Mouse (Mus musculus) forebrain, embryonic 14.5 days (tissue): ENCODE results near the gene Usp11. TPM values are rescaled to one million over a fixed set of nuclear protein-coding genes. Genes with fewer than 3 reads are reported as not detected.
"Not testable (repeated sequence)": the region's sequence is repeated elsewhere in the genome, so short reads cannot be mapped to it uniquely, and the experiment has no call there.

Source experiments
- ATAC-seq: fragments of 200-750 bp; cut with Nextera tagmentation; 2 replicates; pipeline ENCODE4 v1.8.0; 2017; ENCODE audit warnings: mild to moderate bottlenecking, moderate library complexity
- DNase-seq: peaks from one replicate; pipeline ENCODE4 v3.0.0-alpha.2; 2015; ENCODE audit warnings: low spot score
- H3K27ac ChIP-seq: fragments of 300-500 bp; sonication (generic); 2 replicates; pipeline ENCODE4 v1.5.1; 2014; ENCODE audit warnings: low read depth, mild to moderate bottlenecking, control low read depth, low read length, moderate library complexity
- H3K27me3 ChIP-seq: fragments of 300-500 bp; sonication (generic); replicated peaks from 2 replicates; pipeline ENCODE4 v1.6.1; 2014; ENCODE audit warnings: low read length, control low read depth, mixed read lengths; ENCODE audit not compliant: control insufficient read depth, insufficient read depth
- H3K36me3 ChIP-seq: fragments of 300-500 bp; sonication (generic); 2 replicates; pipeline ENCODE4 v1.6.1; 2014; ENCODE audit warnings: low read length, control low read depth; ENCODE audit not compliant: control insufficient read depth, insufficient read depth
- H3K4me1 ChIP-seq: fragments of 300-500 bp; sonication (generic); 2 replicates; pipeline ENCODE4 v1.6.1; 2014; ENCODE audit warnings: antibody characterized with exemption, low read length, control low read depth; ENCODE audit not compliant: control insufficient read depth, insufficient read depth
- H3K4me2 ChIP-seq: fragments of 300-500 bp; sonication (generic); 2 replicates; pipeline ENCODE4 v1.6.1; 2014; ENCODE audit warnings: mild to moderate bottlenecking, control low read depth, low read length
- H3K4me3 ChIP-seq: fragments of 300-500 bp; sonication (generic); 2 replicates; pipeline ENCODE4 v1.5.1; 2014; ENCODE audit warnings: low read depth, low read length, control low read depth
- H3K9ac ChIP-seq: fragments of 300-500 bp; sonication (generic); 2 replicates; pipeline ENCODE4 v1.6.1; 2014; ENCODE audit warnings: mild to moderate bottlenecking, low read length, control low read depth, moderate library complexity
- H3K9me3 ChIP-seq: fragments of 300-500 bp; sonication (generic); replicated peaks from 2 replicates; pipeline ENCODE4 v1.6.1; 2016; ENCODE audit warnings: low read length, control low read depth, mixed read lengths; ENCODE audit not compliant: control insufficient read depth
- WGBS: fragments of 180-500 bp; shearing (Covaris S2); extraction: QIAGEN DNeasy Blood & Tissue Kit; methylation state at CpG from one replicate; pipeline ENCODE4 v1.1.7; 2014; 5-methylcytosine and 5-hydroxymethylcytosine counted together
- polyA plus RNA-seq: library from polyadenylated mRNA; unstranded; fragments of >200 nt; fragmentation: Nextera tagmentation; extraction: Ambion mirVana; gene quantifications from 2 replicates; pipeline ENCODE4 v1.2.1, GENCODE M21; 2014

Gene Usp11
- polyA plus RNA-seq, 1 experiment from 2014 or later = 67.8 TPM

DNA sequence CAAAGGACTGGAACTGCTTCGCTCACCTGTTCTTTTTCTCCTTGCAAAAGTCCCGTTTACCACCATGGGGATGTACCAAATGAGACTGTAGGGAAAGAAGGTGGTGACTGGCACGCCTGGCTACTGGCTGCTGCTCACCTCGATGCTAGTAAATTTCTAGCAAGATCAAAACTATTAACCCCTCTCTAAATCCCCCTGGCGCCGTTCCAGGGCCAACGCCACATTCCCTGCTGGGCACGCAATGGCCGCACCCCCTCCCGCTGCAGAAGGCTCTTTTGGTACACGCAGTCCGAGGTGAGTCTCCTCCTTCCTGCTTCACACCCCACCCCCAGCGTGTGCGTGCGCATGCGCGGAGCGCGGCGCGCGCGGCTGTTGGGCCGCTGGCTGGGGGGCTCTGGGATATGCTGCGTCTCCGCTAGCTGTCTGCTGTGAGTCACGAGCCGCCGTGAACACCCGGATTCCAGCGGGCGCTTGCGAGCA is 15.6 kb upstream of the Usp11 start:
- H3K4me1 ChIP-seq = 0 out of 2 replicates have a peak, but pooled peaks cover 6% of the 10 kb centered on the region
- DNase-seq = peak; percentile 86
- H3K9me3 ChIP-seq = no peaks in the 10 kb centered on the region
- H3K4me2 ChIP-seq = peak overlapping the region; percentile 63
- H3K27me3 ChIP-seq = no peaks in the 10 kb centered on the region
- H3K4me3 ChIP-seq = peak overlapping the region; percentile 62
- peak; percentile 95 for ATAC-seq
- H3K27ac ChIP-seq = peak overlapping the region; percentile 96
- peaks cover 8% of the 10 kb centered on the region for H3K36me3 ChIP-seq
- WGBS = 42% methylated on average over 33 of the region's 33 CpGs
- H3K9ac ChIP-seq = peak overlapping the region; percentile 80

DNA sequence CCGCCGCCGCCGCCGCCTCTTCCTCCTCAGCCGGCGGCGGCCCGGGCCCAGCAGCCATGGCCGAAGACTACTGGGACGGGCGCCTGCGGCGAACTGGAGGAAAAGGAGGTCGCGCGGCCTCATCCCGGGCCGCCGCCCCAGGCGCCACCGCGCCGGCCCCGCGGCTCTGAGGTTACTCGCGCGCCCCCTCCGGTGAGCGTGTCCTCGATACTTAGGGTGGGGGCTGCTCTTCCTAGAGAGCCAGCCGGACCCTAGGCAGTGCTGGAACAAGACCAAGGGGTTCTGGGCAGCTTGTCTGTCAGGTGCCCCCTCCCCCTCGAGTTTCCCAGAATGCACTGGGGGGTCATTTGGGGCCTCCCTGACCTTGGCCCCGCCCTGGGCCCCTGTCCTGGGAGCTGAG is 15.1 kb upstream of the Usp11 start:
- DNase-seq (peak; percentile 63), ATAC-seq (peak; percentile 40)
- Histone ChIP-seq H3K27me3 (no peaks in the 10 kb centered on the region), H3K9ac (peak overlapping the region; percentile 80), H3K4me2 (peak overlapping the region; percentile 63), H3K27ac (peak overlapping the region; percentile 96), H3K36me3 (peaks cover 9% of the 10 kb centered on the region), H3K4me1 (0 out of 2 replicates have a peak, but pooled peaks cover 6% of the 10 kb centered on the region), H3K4me3 (peak overlapping the region; percentile 62), H3K9me3 (no peaks in the 10 kb centered on the region)
- 32% methylated on average over 30 of the region's 35 CpGs for WGBS

DNA sequence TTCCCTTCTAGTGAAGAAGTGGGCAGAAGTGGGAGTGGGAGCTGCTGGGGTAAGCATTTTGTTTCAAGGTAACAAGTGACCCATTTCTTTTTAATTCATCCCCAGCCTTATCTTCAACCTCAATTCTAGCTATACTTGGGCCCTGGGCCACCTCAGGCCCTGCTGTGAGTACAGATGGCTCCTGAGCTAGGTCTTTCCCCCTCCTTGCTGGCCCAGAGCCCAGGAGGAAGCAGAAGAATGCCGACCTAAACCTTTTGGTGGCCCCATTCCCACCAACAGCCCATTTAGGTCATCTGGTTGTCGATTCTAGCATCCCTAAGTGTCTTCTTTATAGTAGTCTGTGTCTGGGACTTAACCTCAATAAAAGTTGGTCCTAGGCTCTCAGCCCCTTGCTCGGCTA is 12.1 kb upstream of the Usp11 start:
- H3K4me2 ChIP-seq = no peak overlapping the region
- H3K4me1 ChIP-seq = 0 out of 2 replicates have a peak, but pooled peaks cover 6% of the 10 kb centered on the region
- H3K9me3 ChIP-seq = no peaks in the 10 kb centered on the region
- peaks cover 33% of the 10 kb centered on the region for H3K36me3 ChIP-seq
- H3K9ac ChIP-seq = no peak overlapping the region
- no peaks in the 10 kb centered on the region for H3K27me3 ChIP-seq
- ATAC-seq (no peak), DNase-seq (no peak)
- no peak overlapping the region for H3K27ac ChIP-seq
- no peak overlapping the region for H3K4me3 ChIP-seq
- WGBS = 69% methylated on average over 3 of the region's 3 CpGs

DNA sequence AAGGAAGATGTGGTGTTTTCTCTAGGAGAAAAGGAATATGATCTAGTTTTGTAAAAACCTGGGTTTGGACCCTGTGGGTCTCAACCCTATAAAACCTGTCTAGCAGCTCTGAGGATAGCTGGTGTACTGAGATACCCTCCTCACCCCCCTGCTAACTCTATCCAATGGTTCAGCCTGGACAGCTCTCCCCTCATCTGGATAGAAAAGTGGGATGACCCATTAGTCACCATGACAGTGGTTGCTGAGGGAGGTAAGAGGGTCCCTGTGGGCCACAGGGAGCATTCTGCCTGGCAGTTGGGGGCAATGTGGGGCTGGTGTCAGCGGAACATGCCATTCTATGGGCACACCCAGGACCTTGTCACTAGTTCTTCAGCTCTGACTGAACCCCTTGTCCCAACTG is 11.1 kb upstream of the Usp11 start:
- H3K9me3 ChIP-seq = no peaks in the 10 kb centered on the region
- no peak overlapping the region for H3K9ac ChIP-seq
- no peaks in the 10 kb centered on the region for H3K27me3 ChIP-seq
- H3K36me3 ChIP-seq = peaks cover 40% of the 10 kb centered on the region
- WGBS = 78% methylated on average over 1 of the region's 1 CpGs
- H3K4me3 ChIP-seq = no peak overlapping the region
- H3K27ac ChIP-seq = no peak overlapping the region
- ATAC-seq (no peak), DNase-seq (no peak)
- no peak overlapping the region for H3K4me2 ChIP-seq
- H3K4me1 ChIP-seq = 0 out of 2 replicates have a peak, but pooled peaks cover 6% of the 10 kb centered on the region

DNA sequence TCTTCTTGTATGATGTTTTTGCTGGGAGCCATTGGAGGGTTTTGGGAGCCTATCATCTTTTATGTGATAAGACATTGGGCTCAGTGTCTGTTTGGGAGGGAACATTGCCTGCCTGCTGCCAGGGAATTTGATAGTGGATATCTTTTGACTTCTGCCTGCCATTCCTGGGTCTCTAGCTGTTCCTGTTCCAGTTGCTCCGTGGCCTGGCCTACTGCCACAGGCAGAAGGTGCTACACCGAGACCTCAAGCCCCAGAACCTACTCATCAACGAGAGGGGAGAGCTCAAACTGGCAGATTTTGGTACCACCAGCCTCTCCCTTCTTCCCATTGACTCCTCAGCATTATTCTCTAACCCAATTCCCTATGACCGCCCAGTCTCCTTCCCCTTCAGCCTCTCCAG is 7.9 kb upstream of the Usp11 start:
- ATAC-seq (no peak), DNase-seq (no peak)
- Histone ChIP-seq H3K27ac (no peak overlapping the region), H3K4me3 (no peak overlapping the region), H3K27me3 (no peaks in the 10 kb centered on the region), H3K4me2 (no peak overlapping the region), H3K9me3 (no peaks in the 10 kb centered on the region), H3K9ac (no peak overlapping the region), H3K36me3 (peaks cover 58% of the 10 kb centered on the region), H3K4me1 (no peaks in the 10 kb centered on the region)
- 82% methylated on average over 4 of the region's 4 CpGs for WGBS

DNA sequence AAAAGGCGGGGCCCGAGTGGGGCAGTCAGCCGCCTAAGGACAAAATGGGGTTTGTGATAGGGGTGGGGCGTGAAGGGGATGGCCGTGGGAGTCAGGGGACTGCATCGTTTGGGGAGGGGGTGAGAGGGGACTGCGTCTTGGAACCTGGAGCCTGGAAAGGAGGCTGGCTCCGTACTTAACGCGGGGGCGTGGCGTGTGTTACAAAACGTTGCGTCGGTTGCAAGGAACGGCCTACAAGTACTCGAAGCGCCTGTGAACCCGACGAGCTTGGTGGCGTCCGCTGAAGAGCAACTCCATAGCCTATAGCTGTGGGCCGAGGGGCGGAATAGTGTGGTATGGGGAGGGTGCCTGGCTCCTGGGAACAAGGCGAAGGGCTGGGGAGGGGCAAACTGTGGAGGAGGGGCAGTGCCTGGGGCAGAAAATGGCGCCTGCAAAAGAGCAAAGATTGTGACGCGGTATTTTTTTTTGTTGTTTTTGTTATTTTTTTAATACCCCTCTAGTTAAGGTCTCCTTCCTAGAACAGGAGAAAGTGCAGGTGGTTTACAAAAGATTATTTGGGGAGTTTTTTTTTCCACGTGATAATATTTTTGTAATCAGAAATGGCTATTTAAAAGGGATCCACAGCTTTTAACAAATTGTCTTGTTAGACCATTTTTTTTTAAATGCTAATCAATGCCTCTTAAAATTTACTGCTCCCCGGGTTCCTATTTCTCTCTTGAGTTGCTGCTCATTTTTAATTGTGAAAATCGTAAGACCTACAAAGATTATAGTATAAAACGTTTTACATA is 783 bp downstream of the Usp11 start:
- H3K9me3 ChIP-seq = no peaks in the 10 kb centered on the region
- peak overlapping the region; percentile 87 for H3K27ac ChIP-seq
- whole genome bisulfite sequencing = 32% methylated on average over 32 of the region's 32 CpGs
- peaks cover 3% of the 10 kb centered on the region; the same call in 1 of the 2 replicates for H3K36me3 ChIP-seq
- H3K4me3 ChIP-seq = peak overlapping the region; percentile 60
- DNase-seq (peak; percentile 87), ATAC-seq (peak; percentile 94)
- no peaks in the 10 kb centered on the region for H3K27me3 ChIP-seq
- peak overlapping the region; percentile 42 for H3K4me2 ChIP-seq
- H3K9ac ChIP-seq = peak overlapping the region; percentile 71
- H3K4me1 ChIP-seq = no peaks in the 10 kb centered on the region

DNA sequence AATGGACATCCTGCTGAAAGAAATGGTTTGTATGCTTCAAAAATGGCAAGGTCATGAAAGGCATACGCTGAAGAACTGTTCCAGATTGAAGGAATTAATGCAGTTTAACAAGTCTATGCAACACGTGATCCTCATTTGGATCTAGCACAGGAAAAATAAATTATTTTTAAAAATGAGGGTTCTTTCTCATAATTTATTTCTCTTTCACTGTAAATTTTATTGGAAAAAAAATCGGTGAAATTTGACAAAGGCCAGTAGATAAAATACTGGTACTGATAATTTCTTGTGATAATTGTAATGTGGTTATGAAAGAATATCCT is 1.3 kb downstream of the Usp11 start:
- Histone ChIP-seq H3K36me3 (no peaks in the 10 kb centered on the region), H3K27ac (no peak overlapping the region), H3K4me3 (peak overlapping the region; percentile 60), H3K9me3 (no peaks in the 10 kb centered on the region), H3K4me1 (no peaks in the 10 kb centered on the region), H3K9ac (peak overlapping the region; percentile 37; the same call in 1 of the 2 replicates), H3K4me2 (peak overlapping the region; percentile 42), H3K27me3 (no peaks in the 10 kb centered on the region)
- DNase-seq (no peak), ATAC-seq (no peak)
- 38% methylated on average over 3 of the region's 3 CpGs for WGBS

DNA sequence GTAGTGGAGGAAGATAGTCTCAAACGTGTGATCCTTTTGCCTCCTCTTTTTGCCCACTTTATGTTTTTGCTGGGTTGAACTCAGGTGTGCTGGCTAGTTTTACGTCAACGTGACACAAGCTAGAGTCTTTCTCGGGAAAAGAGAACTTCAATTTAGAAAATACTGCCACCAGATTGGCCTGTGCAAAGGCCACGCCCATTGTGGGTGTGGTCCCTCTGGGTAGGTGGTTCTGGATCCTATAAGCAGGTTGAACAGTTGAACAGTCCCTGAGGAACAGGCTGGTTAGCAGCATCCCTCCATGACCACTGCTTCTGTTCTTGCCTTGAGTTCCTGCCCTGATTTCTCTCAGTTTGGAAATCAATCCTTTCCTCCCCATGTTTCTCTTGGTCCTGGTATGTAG is 25.0 kb downstream of the Usp11 start:
- H3K27me3 ChIP-seq = no peaks in the 10 kb centered on the region
- no peaks in the 10 kb centered on the region for H3K9me3 ChIP-seq
- 71% methylated on average over 5 of the region's 5 CpGs for WGBS
- H3K36me3 ChIP-seq = no peaks in the 10 kb centered on the region
- no peak overlapping the region for H3K9ac ChIP-seq
- no peak overlapping the region for H3K4me3 ChIP-seq
- no peak overlapping the region for H3K4me2 ChIP-seq
- DNase-seq = no peak
- H3K4me1 ChIP-seq = no peaks in the 10 kb centered on the region
- ATAC-seq = no peak
- H3K27ac ChIP-seq = no peak overlapping the region

DNA sequence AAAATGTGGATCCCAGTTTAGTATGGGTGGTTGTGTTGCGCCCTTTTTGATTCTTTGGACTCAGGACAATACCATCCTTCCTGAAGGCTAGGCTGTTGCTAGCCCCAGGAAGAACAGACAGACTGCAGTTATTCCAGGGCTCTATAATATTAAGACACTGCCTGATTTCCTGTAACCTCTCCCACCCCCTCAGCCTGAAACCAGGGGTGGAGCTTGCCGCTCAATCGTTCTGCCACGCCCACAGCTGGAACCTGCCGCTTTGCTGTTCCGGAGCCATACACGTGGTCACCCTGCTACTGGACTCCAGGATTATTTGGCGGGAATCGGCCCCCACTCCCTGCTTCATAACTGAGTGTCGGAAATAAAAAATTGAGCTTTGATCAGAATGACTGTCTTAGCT is 26.3 kb downstream of the Usp11 start:
- H3K4me3 ChIP-seq, H3K27me3 ChIP-seq, H3K4me1 ChIP-seq, H3K4me2 ChIP-seq, H3K9me3 ChIP-seq, DNase-seq, H3K9ac ChIP-seq, H3K27ac ChIP-seq, ATAC-seq, H3K36me3 ChIP-seq: not testable (repeated sequence)
- 65% methylated on average over 10 of the region's 10 CpGs for WGBS
